Mouse (Mus musculus) testis, adult 2 months (tissue): Measurements from ENCODE around the gene Kctd6.

Experiments used
- CTCF ChIP-seq: fragments of 200-500 bp; IDR thresholded peaks from 2 replicates; pipeline ENCODE4 v1.5.1; 2012; ENCODE audit warnings: low read depth, mild to moderate bottlenecking, inconsistent platforms, low read length, moderate library complexity; ENCODE audit not compliant: control insufficient read depth, insufficient read depth, insufficient replicate concordance
- POLR2A ChIP-seq: fragments of 200-500 bp; IDR thresholded peaks from 2 replicates; pipeline ENCODE4 v1.6.1; 2012; ENCODE audit warnings: low read depth, mild to moderate bottlenecking, inconsistent platforms, low read length, moderate library complexity; ENCODE audit not compliant: control insufficient read depth

DNA sequence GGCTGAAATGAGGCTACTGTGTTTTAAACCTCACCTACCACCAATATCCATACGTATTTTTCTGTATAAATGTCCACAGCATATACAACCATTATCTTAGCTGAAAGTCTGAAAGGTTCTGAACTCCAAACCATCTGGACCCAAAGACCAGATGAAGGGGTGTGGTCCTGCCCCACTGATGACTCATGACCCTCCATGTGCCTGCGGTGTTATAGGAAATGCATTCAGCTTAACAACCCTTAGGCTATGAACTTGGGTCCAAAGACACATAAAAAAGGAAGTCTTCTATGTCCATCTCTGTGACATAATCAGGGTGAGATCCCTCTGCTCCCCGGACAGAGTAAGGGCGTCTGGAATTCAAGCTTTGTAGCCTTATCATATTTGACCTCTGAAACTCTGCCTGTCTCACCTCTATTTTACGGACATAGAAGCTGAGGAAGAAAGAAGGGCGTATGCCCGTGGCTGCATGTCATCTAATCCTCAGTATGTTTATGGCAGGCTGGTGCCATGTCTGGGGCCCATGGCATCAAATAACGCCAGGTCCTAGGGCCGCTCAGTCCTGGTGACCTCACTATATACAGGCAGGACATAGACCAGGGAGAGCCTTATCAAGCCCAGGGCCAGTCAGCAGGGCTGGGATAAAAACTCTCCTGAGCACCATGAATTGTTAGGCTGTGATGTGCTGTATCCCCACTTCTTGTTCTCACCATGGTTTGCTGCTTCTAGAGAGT lies 36.4 kb downstream of the Kctd6 start:
- TF ChIP-seq CTCF, result no peak
- TF ChIP-seq POLR2A, result no peak
